Mouse (Mus musculus): ENCODE measurements around the gene Nus1.

Gene Nus1

DNA sequence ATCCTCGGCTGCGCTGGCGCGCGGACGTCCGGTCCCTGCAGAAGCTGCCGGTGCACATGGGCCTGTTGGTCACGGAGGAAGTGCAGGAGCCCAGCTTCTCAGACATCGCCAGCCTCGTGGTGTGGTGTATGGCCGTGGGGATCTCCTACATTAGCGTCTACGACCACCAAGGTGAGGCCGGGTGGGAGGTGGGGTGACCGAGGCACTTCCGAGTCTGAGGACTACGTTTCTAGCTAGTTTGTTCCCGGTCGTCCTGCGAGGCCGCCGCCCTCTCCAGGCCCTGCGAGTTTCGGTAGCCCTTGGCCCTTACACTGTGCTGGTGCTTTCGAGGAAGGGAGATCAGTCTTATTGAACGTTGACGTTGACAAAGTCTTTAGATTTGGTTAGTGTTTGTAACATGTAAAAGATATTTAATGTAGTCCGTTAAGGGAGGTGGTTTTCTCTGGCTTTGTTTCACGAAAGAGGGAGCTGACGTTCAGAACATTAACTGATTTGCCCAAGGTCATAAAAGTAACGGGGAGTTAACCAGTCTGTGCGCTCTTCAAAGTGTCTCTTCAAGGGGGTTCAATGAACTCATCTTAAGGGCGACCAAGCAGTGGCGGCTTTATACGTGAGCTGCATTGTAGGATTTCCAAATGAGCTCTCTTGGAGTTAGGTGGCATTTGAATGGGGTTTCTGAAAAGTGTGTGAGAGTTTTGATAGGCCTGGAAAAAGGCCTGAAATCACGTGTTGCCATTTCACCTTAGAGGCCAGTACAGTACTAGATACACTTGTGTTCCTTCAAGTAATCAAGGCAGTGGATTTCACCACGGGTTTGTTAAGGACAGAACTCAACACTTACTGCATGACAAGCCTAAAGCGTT lies 882 bp downstream of the Nus1 start:
- DNase-seq (ENCODE audit: low read depth) = peak; percentile 45

DNA sequence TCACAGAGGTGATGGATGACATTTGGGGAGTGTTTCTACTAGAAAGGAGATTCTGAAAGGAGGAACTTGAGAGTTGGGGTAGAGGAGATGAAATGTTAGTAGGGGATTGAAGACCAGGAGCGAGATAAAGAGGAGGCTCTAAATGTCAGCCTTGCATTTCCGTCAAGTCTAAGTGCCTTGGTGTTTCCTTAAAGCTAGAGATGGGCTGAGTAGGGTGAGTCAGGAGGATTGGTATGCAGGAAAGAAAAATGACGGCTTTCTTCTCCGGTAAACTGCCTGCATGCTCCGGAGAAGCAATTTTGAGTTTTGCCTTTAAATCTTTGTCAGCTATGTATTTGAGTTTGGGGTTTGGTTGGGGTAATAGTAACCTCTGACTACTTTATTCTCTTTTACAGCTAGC lies 1.6 kb downstream of the Nus1 start:
- peak; percentile 55 for DNase-seq (ENCODE audit: low read depth)

DNA sequence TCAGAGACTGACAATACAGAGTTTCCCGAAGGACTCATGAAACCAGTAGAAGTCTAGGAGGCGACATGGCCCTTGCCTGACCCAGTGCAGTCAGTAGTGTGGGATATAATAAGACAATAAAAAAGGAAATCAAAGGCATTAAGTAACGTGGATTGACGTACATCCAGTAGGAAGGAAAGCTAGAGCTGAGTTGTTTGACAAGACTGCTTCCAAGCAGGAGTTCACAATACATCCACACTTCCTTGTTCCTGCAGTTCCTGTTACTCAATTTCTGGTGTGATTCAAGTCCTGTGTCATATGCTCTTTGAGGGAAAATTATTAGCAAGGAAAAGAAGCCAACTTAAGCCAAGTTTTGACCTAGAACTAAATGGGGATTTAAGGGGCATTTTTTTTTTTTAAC lies 2.1 kb downstream of the Nus1 start:
- DNase-seq (ENCODE audit: low read depth) = peak; percentile 30

DNA sequence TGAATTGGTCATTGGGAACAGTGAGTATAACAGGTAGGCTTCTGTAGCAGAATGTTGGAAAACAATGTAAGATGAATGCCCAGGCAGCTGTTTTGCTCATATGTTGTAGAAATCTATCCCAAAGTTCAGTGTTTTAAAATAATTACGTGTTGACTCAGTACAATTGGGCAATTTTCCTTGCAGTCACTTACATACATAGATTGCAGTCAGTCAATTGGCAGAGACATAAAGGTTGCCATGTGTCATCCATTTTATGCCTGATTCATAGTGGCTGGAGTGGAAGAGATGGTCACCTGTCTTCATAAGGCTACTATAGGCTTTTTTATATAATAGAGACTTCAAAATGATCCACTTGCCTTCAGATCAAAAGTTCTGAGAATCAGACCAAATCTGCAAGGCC lies 3.2 kb downstream of the Nus1 start:
- DNase-seq (ENCODE audit: low read depth) = peak; percentile 74

DNA sequence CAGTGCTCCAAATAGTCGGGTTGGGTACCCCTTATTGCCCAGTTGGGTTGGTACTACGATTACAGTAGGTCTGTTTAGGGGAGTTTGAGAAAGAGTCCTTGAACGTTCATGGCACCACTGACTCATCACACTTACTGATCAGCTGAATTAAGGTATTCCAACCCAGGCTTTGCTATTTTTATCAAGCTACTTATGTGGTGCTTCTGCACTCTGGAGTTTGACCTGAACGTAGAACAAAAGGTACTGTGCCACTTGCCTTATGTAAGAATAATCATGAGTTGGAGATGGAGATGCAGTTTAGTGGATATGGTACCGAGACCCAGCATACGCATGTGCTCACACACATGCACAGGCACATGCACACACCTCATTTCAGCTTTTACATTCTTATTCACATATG lies 4.4 kb downstream of the Nus1 start:
- DNase-seq (ENCODE audit: low read depth) = no peak

DNA sequence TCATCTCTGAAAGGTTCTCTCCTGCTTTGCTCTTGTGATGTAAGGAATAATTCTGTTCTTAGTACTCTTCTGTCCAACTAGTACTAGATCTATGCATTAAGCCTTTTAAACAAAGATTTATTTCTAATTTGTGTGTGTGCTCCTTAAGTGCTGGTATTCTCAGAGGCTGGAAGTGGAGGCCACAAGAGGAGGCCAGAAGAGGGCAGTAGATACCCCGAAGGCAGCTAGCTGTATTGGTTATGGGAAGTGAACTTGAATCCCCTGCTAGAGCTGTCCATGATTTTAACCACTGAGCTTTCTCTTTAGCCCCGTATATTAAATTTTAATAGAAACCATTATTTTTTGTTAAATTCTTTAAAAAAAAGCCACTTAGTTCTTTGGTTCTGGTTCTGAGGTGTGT lies 5.8 kb downstream of the Nus1 start:
- DNase-seq (ENCODE audit: low read depth) = no peak

DNA sequence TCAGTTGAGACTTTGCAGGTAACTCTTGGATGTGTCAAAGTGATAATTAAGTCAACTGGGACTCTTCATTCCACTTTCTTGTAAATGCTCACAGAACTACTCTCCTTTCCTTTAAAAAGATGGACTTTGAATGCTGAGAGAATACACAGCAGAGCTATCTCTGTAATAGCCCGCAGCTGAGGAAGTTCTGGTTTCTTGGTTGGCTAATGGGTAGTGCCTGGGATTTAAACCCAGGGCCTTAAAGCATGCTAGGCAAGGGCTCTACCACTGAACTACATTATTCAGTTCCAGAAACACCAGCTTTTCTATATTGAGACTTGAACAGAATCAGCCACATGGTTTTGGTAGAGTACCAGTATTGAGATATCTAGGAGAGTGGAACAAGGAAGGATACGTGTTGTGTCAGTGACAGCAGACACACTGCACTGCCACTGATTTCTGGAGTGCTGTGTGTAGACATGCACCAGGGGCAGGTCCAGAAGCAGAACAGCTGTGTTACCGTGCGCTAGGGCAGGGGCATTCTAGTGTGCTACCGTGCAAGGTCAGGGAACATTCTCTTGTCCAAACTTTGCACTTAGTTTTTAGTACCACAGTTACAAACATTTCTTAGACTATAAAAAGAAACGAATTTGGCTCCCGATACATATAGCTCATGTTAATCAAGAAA lies 9.1 kb downstream of the Nus1 start:
- no peak for DNase-seq (ENCODE audit: low read depth)

DNA sequence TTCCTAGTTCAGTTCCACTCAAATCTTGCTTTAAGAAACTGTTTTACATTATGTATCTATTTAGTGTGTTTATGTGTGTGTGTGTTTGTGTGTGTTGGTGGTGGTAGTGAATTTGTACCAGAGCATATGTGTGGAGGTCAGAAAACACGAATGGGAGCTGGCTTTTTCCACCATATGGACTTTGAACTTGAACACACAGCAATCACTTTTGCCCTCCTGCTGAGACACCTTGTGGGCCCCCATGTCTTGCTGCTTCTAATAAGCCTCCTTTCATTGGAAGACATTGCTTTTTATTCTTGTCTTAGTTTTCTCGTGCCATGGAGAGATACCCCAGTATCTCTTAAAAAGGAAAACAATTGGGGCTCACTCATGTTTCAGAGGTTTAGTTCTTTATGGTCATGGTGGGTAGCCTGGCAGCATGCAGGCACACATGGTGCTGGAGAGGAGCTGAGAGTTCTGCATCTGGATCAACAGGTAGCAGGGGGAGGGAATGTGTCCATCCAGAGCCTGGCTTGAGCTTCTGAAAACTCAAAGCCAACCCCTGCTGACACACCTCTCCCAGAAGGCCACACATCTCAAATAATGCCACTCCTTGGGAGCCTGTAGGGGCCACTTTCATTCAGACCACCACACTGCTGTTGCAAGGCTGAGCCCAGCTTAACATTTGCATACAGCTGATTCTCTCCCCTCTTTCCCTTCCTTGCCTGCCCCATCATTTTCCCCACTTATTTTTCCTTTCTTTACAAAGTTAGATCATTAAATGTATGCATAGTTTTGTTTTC lies 10.5 kb downstream of the Nus1 start:
- DNase-seq (ENCODE audit: low read depth) = no peak

DNA sequence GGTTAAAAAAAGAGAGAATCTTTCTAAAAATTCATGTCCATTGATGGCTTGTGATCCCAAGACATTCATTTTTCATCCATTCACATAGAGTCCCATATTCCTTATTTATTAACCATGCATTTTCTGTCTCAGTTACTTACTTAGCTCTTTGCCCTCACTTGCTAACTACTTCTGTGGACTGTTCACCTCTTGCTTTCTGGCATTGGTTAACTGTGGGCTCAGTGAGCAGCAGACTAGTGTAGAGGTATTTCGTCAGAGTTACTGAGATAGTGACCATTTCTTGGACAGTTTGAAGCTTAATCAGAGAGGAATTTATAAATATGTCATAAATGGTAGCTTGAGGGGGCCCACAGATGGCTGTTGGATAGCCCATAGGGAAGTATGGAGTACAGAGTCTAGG lies 13.6 kb downstream of the Nus1 start:
- no peak for DNase-seq (ENCODE audit: low read depth)

DNA sequence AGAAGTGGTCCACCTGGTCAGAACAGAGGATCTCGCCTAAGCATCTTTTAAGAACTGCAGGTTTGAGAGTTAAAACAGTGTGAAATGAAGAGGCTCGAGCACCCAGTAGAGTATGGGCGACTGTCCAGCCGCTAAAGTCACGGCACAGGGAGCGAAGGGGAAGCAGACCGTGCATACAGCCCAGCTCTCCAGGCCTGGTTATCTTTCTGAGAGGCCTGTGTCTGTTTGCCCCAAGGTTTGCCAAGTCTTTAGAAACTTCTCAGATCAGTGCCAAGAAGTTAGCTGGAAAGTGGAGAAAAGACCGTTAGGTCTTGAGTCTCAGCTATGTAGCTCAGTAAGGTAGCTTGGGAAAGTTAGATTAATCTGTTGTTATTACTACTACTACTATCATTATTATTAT lies 17.5 kb downstream of the Nus1 start:
- no peak for DNase-seq (ENCODE audit: low read depth)

DNA sequence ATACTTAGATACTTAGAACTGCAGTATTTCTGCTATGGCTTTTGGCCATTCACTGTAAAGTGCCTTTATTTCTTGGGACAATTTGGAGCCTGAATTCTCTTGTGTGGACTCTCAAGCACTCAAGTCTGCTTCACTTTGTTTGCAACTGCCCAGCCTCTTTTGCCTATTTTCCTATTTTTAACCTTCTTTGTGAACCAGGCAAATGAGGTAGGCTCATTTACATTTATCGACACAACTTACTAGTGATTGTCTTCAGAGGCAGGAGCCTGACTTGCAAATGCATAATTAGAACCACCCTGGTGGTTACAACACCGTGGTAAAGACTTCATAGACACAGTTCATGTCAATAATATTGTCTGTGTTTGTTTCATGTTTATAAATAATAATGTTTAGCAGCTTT lies 43.3 kb downstream of the Nus1 start:
- no peak for DNase-seq (ENCODE audit: low read depth)

DNA sequence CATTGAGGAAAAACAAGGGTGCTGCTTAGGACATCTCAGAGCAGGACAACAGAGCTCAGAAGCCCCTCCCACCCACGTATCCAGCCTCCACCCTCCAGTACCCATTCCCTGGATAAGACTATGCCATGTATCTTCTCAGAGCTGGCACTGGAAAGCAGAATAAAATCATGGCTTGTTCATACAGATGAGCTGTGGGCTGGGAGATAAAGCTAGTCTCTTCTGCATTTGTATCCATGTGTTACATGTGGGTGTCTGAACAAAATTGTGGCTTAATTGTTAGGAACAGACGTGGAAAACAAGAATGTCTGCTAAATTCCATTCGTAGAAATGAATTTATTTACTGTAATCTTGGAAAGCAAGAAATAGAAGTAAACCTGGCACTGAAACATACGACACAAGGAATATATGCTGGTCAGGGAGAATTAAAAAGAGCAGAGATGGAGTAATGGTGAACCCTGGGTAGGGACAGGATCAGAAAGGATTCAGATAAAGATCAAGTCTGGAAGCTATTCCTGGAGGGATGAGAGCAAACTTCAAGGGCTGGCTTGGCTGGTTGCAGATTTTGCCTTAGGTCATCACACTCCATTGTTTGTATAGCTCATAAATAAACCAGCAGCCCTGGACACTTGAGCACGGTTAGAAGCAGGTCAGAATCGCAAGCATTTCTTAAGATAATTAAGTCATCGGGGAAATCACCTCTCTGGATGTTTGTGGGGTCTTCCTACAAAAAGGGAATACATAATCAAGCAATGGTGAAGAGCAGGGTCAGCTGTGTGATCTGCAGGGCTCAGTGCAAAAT lies 46.8 kb downstream of the Nus1 start:
- no peak for DNase-seq (ENCODE audit: low read depth)

DNA sequence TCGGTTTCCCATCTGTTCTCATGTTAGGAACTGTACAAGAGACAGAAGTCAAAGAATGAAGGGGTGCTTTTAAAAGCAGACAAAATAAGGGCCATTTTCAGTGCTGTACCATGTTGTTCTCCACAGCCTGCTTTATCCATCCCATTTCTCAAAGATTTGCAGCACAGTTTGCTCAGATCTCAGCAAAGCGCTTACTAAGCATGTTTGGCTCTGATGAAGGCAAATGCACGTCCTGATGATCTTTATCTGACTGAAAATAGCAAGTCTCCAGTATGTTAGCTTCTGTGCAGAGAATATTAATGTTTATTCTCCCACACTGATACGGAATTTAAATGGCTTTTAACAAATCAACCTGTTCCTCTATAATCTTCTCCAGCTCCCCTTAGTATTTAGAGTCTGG lies 54.2 kb downstream of the Nus1 start:
- DNase-seq (ENCODE audit: low read depth) = no peak
